8 mouse cellular contexts compared by ENCODE assay signal in genomic region chr2:158409595-158410021, GRCm38 (mm10). TPM values are rescaled to one million over a fixed set of nuclear protein-coding genes. Genes with fewer than 3 reads are reported as not detected.
DNase-seq lines count a peak whose midpoint lies in the region; ATAC-seq and TF ChIP-seq lines count a peak whose summit lies in the region.

Gene Ralgapb (plus strand): TSS chr2:158409848.

- H3K79me2 ChIP-seq in C2C12 (ENCODE audit: control insufficient read depth, insufficient read depth) (peaks cover 49% of the 10 kb centered on the region), myocyte (ENCODE audit: control insufficient read depth, insufficient read depth) (peaks cover 43% of the 10 kb centered on the region)
- H3K79me2 ChIP-seq in liver, adult 2 months (ENCODE audit: control insufficient read depth, insufficient read depth, low read length): peaks cover 12% of the 10 kb centered on the region; the same call in 1 of the 2 replicates

- peak; percentile 89 for ATAC-seq in heart, embryonic 11.5 days (replicated peaks; ENCODE audit: insufficient number of reproducible peaks, low FRiP score, low TSS enrichment)
- peak; percentile 89 for ATAC-seq in kidney, embryonic 16.5 days (ENCODE audit: low FRiP score, low TSS enrichment)

- WGBS in heart, embryonic 11.5 days (ENCODE audit: insufficient replicate concordance): under 1% methylated on average over 46 of the region's 46 CpGs
- WGBS in kidney, embryonic 16.5 days: 0% methylated on average over 46 of the region's 46 CpGs
- WGBS in liver, adult 2 months: under 1% methylated on average over 46 of the region's 46 CpGs

- H3K36me3 ChIP-seq in C2C12 (ENCODE audit: control insufficient read depth, insufficient read depth): no peaks in the 10 kb centered on the region
- peaks cover 2% of the 10 kb centered on the region; the same call in 1 of the 2 replicates for H3K36me3 ChIP-seq in erythroblast, embryonic 14.5 days (ENCODE audit: control insufficient read depth)
- no peaks in the 10 kb centered on the region for H3K36me3 ChIP-seq in heart, embryonic 11.5 days (ENCODE audit: control insufficient read depth, insufficient read depth, low read length)
- no peaks in the 10 kb centered on the region for H3K36me3 ChIP-seq in kidney, embryonic 16.5 days (ENCODE audit: insufficient read depth, low read length)
- no peaks in the 10 kb centered on the region for H3K36me3 ChIP-seq in liver, adult 2 months (ENCODE audit: control insufficient read depth, insufficient read depth, low read length)
- no peaks in the 10 kb centered on the region for H3K36me3 ChIP-seq in myocyte (ENCODE audit: control insufficient read depth, insufficient read depth)
- H3K36me3 ChIP-seq in splenic B cell, adult 2 months (ENCODE audit: control insufficient read depth, insufficient read depth, low read length, poor library complexity, severe bottlenecking): no peaks in the 10 kb centered on the region

- peak within 1 kb of the TSS; percentile 85 for H3K9ac ChIP-seq in heart, embryonic 11.5 days (ENCODE audit: low read depth, low read length)
- peak within 1 kb of the TSS; percentile 94 for H3K9ac ChIP-seq in kidney, embryonic 16.5 days (replicated peaks; ENCODE audit: low read length)
- H3K9ac ChIP-seq in liver, adult 2 months (ENCODE audit: low read depth, low read length): peak within 1 kb of the TSS; percentile 94

- peaks cover 49% of the 10 kb centered on the region for H3K4me1 ChIP-seq in erythroblast, embryonic 14.5 days (ENCODE audit: control insufficient read depth)
- peaks cover 19% of the 10 kb centered on the region for H3K4me1 ChIP-seq in heart, embryonic 11.5 days (ENCODE audit: control insufficient read depth, insufficient read depth, low read length)
- H3K4me1 ChIP-seq in kidney, embryonic 16.5 days (ENCODE audit: insufficient read depth, low read length): peaks cover 12% of the 10 kb centered on the region
- peaks cover 11% of the 10 kb centered on the region for H3K4me1 ChIP-seq in liver, adult 2 months (ENCODE audit: control insufficient read depth, insufficient read depth, low read length)

- H3K9me3 ChIP-seq in erythroblast, embryonic 14.5 days (ENCODE audit: control insufficient read depth, low read length): no peaks in the 10 kb centered on the region
- H3K9me3 ChIP-seq in heart, embryonic 11.5 days (replicated peaks; ENCODE audit: control insufficient read depth, low read length): no peaks in the 10 kb centered on the region
- H3K9me3 ChIP-seq in kidney, embryonic 16.5 days (ENCODE audit: low read length): no peaks in the 10 kb centered on the region

- peaks cover 41% of the 10 kb centered on the region for H3K79me3 ChIP-seq in C2C12 (ENCODE audit: low read depth)

- peak within 1 kb of the TSS; percentile 87 for H3K4me3 ChIP-seq in C2C12 (ENCODE audit: insufficient read depth, poor library complexity, severe bottlenecking)
- H3K4me3 ChIP-seq in erythroblast, embryonic 14.5 days (replicated peaks): peak within 1 kb of the TSS; percentile 98
- H3K4me3 ChIP-seq in heart, embryonic 11.5 days (ENCODE audit: low read depth, low read length): peak within 1 kb of the TSS; percentile 97
- H3K4me3 ChIP-seq in kidney, embryonic 16.5 days (ENCODE audit: low read length): peak within 1 kb of the TSS; percentile 89
- peak within 1 kb of the TSS; percentile 84 for H3K4me3 ChIP-seq in liver, adult 2 months (ENCODE audit: insufficient read depth, low read depth, low read length)
- peak within 1 kb of the TSS; percentile 47 for H3K4me3 ChIP-seq in myocyte

- TF ChIP-seq CTCF in C2C12 (IDR thresholded peaks at IDR 0.05; ENCODE audit: control insufficient read depth, insufficient read depth, insufficient read length): peak; percentile 27
- TF ChIP-seq CTCF in brain, embryonic 14.5 days (IDR thresholded peaks at IDR 0.05; ENCODE audit: borderline replicate concordance, extremely low read depth, insufficient read depth, insufficient read length): peak; percentile 60
- TF ChIP-seq CTCF in liver, adult 2 months (IDR thresholded peaks at IDR 0.05; ENCODE audit: low read depth, low read length): peak; percentile 69

- DNase-seq in brain, embryonic 14.5 days (ENCODE audit: low read depth): peak; percentile 99
- DNase-seq in liver, adult 2 months (ENCODE audit: extremely low read depth, low read depth, low spot score): peak; percentile 86
- DNase-seq in splenic B cell, adult 2 months (ENCODE audit: low read depth, low spot score): peak; percentile 99

- H3K4me2 ChIP-seq in heart, embryonic 11.5 days: peak within 1 kb of the TSS; percentile 93
- peak within 1 kb of the TSS; percentile 91 for H3K4me2 ChIP-seq in kidney, embryonic 16.5 days (replicated peaks; ENCODE audit: low read depth, low read length)
- peak within 1 kb of the TSS; percentile 91 for H3K4me2 ChIP-seq in myocyte (ENCODE audit: low read depth)

- TF ChIP-seq POLR2A in brain, embryonic 14.5 days (IDR thresholded peaks at IDR 0.05; ENCODE audit: borderline replicate concordance, extremely low read depth, insufficient read depth, insufficient read length, poor library complexity, severe bottlenecking): peak; percentile 59; the same call in 1 of the 2 replicates
- 0 out of 2 replicates have a peak, but pooled peaks have one; percentile 22 for TF ChIP-seq POLR2A in liver, adult 2 months (IDR thresholded peaks at IDR 0.05; ENCODE audit: extremely low read depth, insufficient read depth, low read length)
- TF ChIP-seq POLR2A in myocyte (IDR thresholded peaks at IDR 0.05; ENCODE audit: insufficient read length, low read depth): peak; percentile 69

- H3ac ChIP-seq in C2C12 (ENCODE audit: control insufficient read depth, insufficient read length, low read depth): peak within 1 kb of the TSS; percentile 92
- H3ac ChIP-seq in myocyte (ENCODE audit: control insufficient read depth, insufficient read length): peak within 1 kb of the TSS; percentile 84

- H3K27me3 ChIP-seq in C2C12 (ENCODE audit: control insufficient read depth, insufficient read depth, insufficient read length) (peaks cover under 1% of the 10 kb centered on the region), myocyte (ENCODE audit: control insufficient read depth, insufficient read depth, insufficient read length) (peaks cover 13% of the 10 kb centered on the region)
- peaks cover under 1% of the 10 kb centered on the region for H3K27me3 ChIP-seq in erythroblast, embryonic 14.5 days (ENCODE audit: control insufficient read depth)
- no peaks in the 10 kb centered on the region for H3K27me3 ChIP-seq in heart, embryonic 11.5 days (ENCODE audit: control insufficient read depth, insufficient read depth, low read length)
- no peaks in the 10 kb centered on the region for H3K27me3 ChIP-seq in kidney, embryonic 16.5 days (ENCODE audit: insufficient read depth, low read length)
- no peaks in the 10 kb centered on the region for H3K27me3 ChIP-seq in liver, adult 2 months (ENCODE audit: control insufficient read depth, insufficient read depth, low read length)
- no peaks in the 10 kb centered on the region for H3K27me3 ChIP-seq in splenic B cell, adult 2 months (ENCODE audit: control insufficient read depth, insufficient read depth, low read length, poor library complexity, severe bottlenecking)

- H3K27ac ChIP-seq in heart, embryonic 11.5 days (ENCODE audit: low read depth, low read length): peak within 1 kb of the TSS; percentile 90
- peak within 1 kb of the TSS; percentile 83 for H3K27ac ChIP-seq in kidney, embryonic 16.5 days (ENCODE audit: low read length)
- peak within 1 kb of the TSS; percentile 75 for H3K27ac ChIP-seq in liver, adult 2 months (replicated peaks; ENCODE audit: insufficient read depth, low read depth, low read length)

TF ChIP-seq in C2C12, 6 proteins besides CTCF, POLR2A, EP300 and RAD21:
- peak; percentile 14 for TF ChIP-seq CEBPB (IDR thresholded peaks at IDR 0.05; ENCODE audit: low read depth)
- no peak for TF ChIP-seq MYOG (IDR thresholded peaks at IDR 0.05; ENCODE audit: control insufficient read depth, extremely low read depth, insufficient read length)

TF ChIP-seq in myocyte, 11 proteins besides CTCF, POLR2A, EP300 and RAD21:
- no peak for TF ChIP-seq REST (IDR thresholded peaks at IDR 0.05; ENCODE audit: insufficient read depth, insufficient read length)
- TF ChIP-seq CEBPB (IDR thresholded peaks at IDR 0.05; ENCODE audit: insufficient read depth, poor library complexity, severe bottlenecking): 0 out of 2 replicates have a peak, but pooled peaks have one; percentile 41
- TF ChIP-seq POLR2AphosphoS2 (IDR thresholded peaks at IDR 0.05; ENCODE audit: insufficient read length, low read depth): peak; percentile 74
- no peak for TF ChIP-seq MYOD1 (IDR thresholded peaks at IDR 0.05; ENCODE audit: control insufficient read depth in 1 of 3, insufficient read length in 2 of 3, low read depth in 2 of 3)
TF ChIP-seq in myocyte: peak in this region for 2.

RNA-seq across cellular contexts. Expression of gene Ralgapb, which starts in this region (rescaled TPM):
- polyA plus RNA-seq in C2C12 (2012; fragmentation: generic; extraction: Trizol): 8.4 TPM
- polyA plus RNA-seq in brain, embryonic 14.5 days (2012; rRNA removed): 37.7 and 44.4 TPM in 2 replicates
- polyA plus RNA-seq in erythroblast, embryonic 14.5 days (2012): 0.24 and 0.34 TPM in 2 replicates
- 13.2 and 16.5 TPM in 2 replicates for polyA plus RNA-seq in heart, embryonic 11.5 days (2014; fragmentation: Nextera tagmentation; extraction: Ambion mirVana)
- polyA plus RNA-seq in kidney, embryonic 16.5 days (2015; fragmentation: Nextera tagmentation; extraction: Ambion mirVana): 13.7 and 15.9 TPM in 2 replicates
- 9.7 and 9.9 TPM in 2 replicates for total RNA-seq in liver, adult 2 months (2014; rRNA removed)
- polyA plus RNA-seq in liver, adult 2 months (2012; rRNA removed): 5.6 and 6.1 TPM in 2 replicates
- 10.8 TPM for polyA plus RNA-seq in myocyte (2012; fragmentation: generic; extraction: Trizol)

Comparison
In these comparisons a context has a peak if more than half of its experiments do, and no peak if none do; other contexts are left out.
1. Peak in every context shown above with its lines: DNase-seq, ATAC-seq, H3K4me3 ChIP-seq and H3K27ac ChIP-seq.
2. H3K4me3 ChIP-seq: peak in every context shown above with its lines; median percentile 98 in erythroblast, embryonic 14.5 days; 97 in heart, embryonic 11.5 days; 89 in kidney, embryonic 16.5 days; 87 in C2C12; 84 in liver, adult 2 months; 47 in myocyte.